Mouse (Mus musculus): ENCODE data around the gene Miip. TPM values are rescaled to one million over a fixed set of nuclear protein-coding genes. Genes with fewer than 3 reads are reported as not detected.

Miip gene
- polyA plus RNA-seq, 1 experiment from 2014 or later: 63.1 TPM

- no peaks in the 10 kb centered on the region for H3K4me1 ChIP-seq (replicated peaks; ENCODE audit: control insufficient read depth, insufficient read depth, low read length)
- no peak overlapping the region for H3K27ac ChIP-seq (ENCODE audit: low read length)
- 48% methylated on average over 5 of the region's 5 CpGs for WGBS
- peaks cover 8% of the 10 kb centered on the region; the same call in 1 of the 2 replicates for H3K9me3 ChIP-seq (ENCODE audit: control insufficient read depth, low read length)
- ATAC-seq: no peak
- H3K36me3 ChIP-seq (ENCODE audit: control insufficient read depth, insufficient read depth): no peaks in the 10 kb centered on the region
- no peak overlapping the region for H3K9ac ChIP-seq (replicated peaks; ENCODE audit: low read depth, low read length)
- H3K27me3 ChIP-seq (replicated peaks; ENCODE audit: control insufficient read depth, insufficient read depth, low read length): no peaks in the 10 kb centered on the region
- H3K4me3 ChIP-seq (replicated peaks; ENCODE audit: low read length): no peak overlapping the region
- no peak overlapping the region for H3K4me2 ChIP-seq (ENCODE audit: low read length)
These were observed 55.3 kb downstream of the Miip start for GRCm38 (mm10) chr4:147813249-147813765.

Other genes with a start within 250 kb of the Miip start
- 0.87 and 0.96 TPM in 2 replicates for gene Zfp979, start 226.3 kb downstream of the Miip start, polyA plus RNA-seq (2015; fragmentation: Nextera tagmentation; extraction: Ambion mirVana)
- gene Zfp534, start 166.3 kb downstream of the Miip start, polyA plus RNA-seq (2015; fragmentation: Nextera tagmentation; extraction: Ambion mirVana): not detected in 2 replicates
- gene Zfp984, start 59.0 kb downstream of the Miip start, polyA plus RNA-seq (2015; fragmentation: Nextera tagmentation; extraction: Ambion mirVana): 6.0 and 6.4 TPM in 2 replicates
- gene Zfp933, start 20.4 kb downstream of the Miip start, polyA plus RNA-seq (2015; fragmentation: Nextera tagmentation; extraction: Ambion mirVana): 8.8 and 10.1 TPM in 2 replicates
- 12.9 and 14.3 TPM in 2 replicates for gene Fv1, start 163 bp upstream of the Miip start, polyA plus RNA-seq (2015; fragmentation: Nextera tagmentation; extraction: Ambion mirVana)
- gene Mfn2, start 35.9 kb upstream of the Miip start, polyA plus RNA-seq (2015; fragmentation: Nextera tagmentation; extraction: Ambion mirVana): 82.4 and 90.7 TPM in 2 replicates
- 16.3 and 18.1 TPM in 2 replicates for gene Plod1, start 68.0 kb upstream of the Miip start, polyA plus RNA-seq (2015; fragmentation: Nextera tagmentation; extraction: Ambion mirVana)
- gene 2510039O18Rik, start 72.1 kb upstream of the Miip start, polyA plus RNA-seq (2015; fragmentation: Nextera tagmentation; extraction: Ambion mirVana): 10.0 and 11.2 TPM in 2 replicates
- not detected in 2 replicates for gene Nppb, start 117.0 kb upstream of the Miip start, polyA plus RNA-seq (2015; fragmentation: Nextera tagmentation; extraction: Ambion mirVana)
- gene Nppa, start 131.9 kb upstream of the Miip start, polyA plus RNA-seq (2015; fragmentation: Nextera tagmentation; extraction: Ambion mirVana): 0.83 TPM in 1 of 2 replicates, not detected in the other
- gene Clcn6, start 170.0 kb upstream of the Miip start, polyA plus RNA-seq (2015; fragmentation: Nextera tagmentation; extraction: Ambion mirVana): 34.3 and 40.6 TPM in 2 replicates
- 17.3 and 22.0 TPM in 2 replicates for gene Mthfr, start 170.3 kb upstream of the Miip start, polyA plus RNA-seq (2015; fragmentation: Nextera tagmentation; extraction: Ambion mirVana)
- gene Agtrap, start 219.2 kb upstream of the Miip start, polyA plus RNA-seq (2015; fragmentation: Nextera tagmentation; extraction: Ambion mirVana): 4.7 and 5.5 TPM in 2 replicates

All from forebrain, embryonic 16.5 days (tissue).